In genomic region chr12:84617663-84618062, GRCm38 (mm10) we compare ENCODE assay signal across 9 mouse cellular contexts. TPM values are rescaled to one million over a fixed set of nuclear protein-coding genes. Genes with fewer than 3 reads are reported as not detected.
A peak's percentile ranks its signal among the peaks of the same experiment; 100 is the strongest.
DNase-seq lines count a peak whose midpoint lies in the region; ATAC-seq and TF ChIP-seq lines count a peak whose summit lies in the region.
"Had no signal": no experiment of that assay in that cellular context is flagged by ENCODE, and none has a peak within 500 bp of the region (broad histone marks: within the 10 kb centered on the region; RNA-seq: fewer than 3 reads in every experiment).

No protein-coding gene starts in this region.

- peak overlapping the region; percentile 56 for H3K4me2 ChIP-seq in embryonic facial prominence, embryonic 12.5 days (replicated peaks)
- peak overlapping the region; percentile 91 for H3K4me2 ChIP-seq in hindbrain, embryonic 16.5 days (ENCODE audit: low read length)
- peak overlapping the region; percentile 88 for H3K4me2 ChIP-seq in liver, embryonic 15.5 days

- peak overlapping the region; percentile 75 for H3K4me3 ChIP-seq in embryonic facial prominence, embryonic 12.5 days
- peak overlapping the region; percentile 92 for H3K4me3 ChIP-seq in hindbrain, embryonic 16.5 days (ENCODE audit: low read length)
- H3K4me3 ChIP-seq in liver, embryonic 15.5 days (replicated peaks): peak overlapping the region; percentile 66
- H3K4me3 ChIP-seq in small intestine, adult 2 months (ENCODE audit: low read depth, low read length): peak overlapping the region; percentile 68

- H3K36me3 ChIP-seq in embryonic facial prominence, embryonic 12.5 days: no peaks in the 10 kb centered on the region
- no peaks in the 10 kb centered on the region for H3K36me3 ChIP-seq in hindbrain, embryonic 16.5 days (ENCODE audit: control insufficient read depth, insufficient read depth, low read length)
- H3K36me3 ChIP-seq in liver, embryonic 15.5 days (replicated peaks): no peaks in the 10 kb centered on the region
- peaks cover 1% of the 10 kb centered on the region; the same call in 1 of the 2 replicates for H3K36me3 ChIP-seq in small intestine, adult 2 months (ENCODE audit: control insufficient read depth, insufficient read depth, low read length)

- TF ChIP-seq CTCF in small intestine, adult 2 months (IDR thresholded peaks at IDR 0.05; ENCODE audit: extremely low read depth, insufficient read length, insufficient replicate concordance, low read depth, low read length): no peak

- H3K27me3 ChIP-seq in embryonic facial prominence, embryonic 12.5 days: peaks cover 3% of the 10 kb centered on the region; the same call in 1 of the 2 replicates
- H3K27me3 ChIP-seq in hindbrain, embryonic 16.5 days (replicated peaks; ENCODE audit: control insufficient read depth, insufficient read depth, low read length): no peaks in the 10 kb centered on the region
- H3K27me3 ChIP-seq in liver, embryonic 15.5 days: no peaks in the 10 kb centered on the region; the same call in 1 of the 2 replicates
- no peaks in the 10 kb centered on the region for H3K27me3 ChIP-seq in small intestine, adult 2 months (ENCODE audit: control insufficient read depth, insufficient read depth, low read length)

- 0 out of 2 replicates have a peak, but pooled peaks have one; percentile 70 for ATAC-seq in embryonic facial prominence, embryonic 12.5 days (ENCODE audit: insufficient number of reproducible peaks, insufficient read depth, low FRiP score, low TSS enrichment)
- peak; percentile 50 for ATAC-seq in hindbrain, embryonic 16.5 days
- ATAC-seq in liver, embryonic 15.5 days (ENCODE audit: insufficient read depth): peak; percentile 61

- no peaks in the 10 kb centered on the region for H3K9me3 ChIP-seq in embryonic facial prominence, embryonic 12.5 days
- H3K9me3 ChIP-seq in hindbrain, embryonic 16.5 days (ENCODE audit: control insufficient read depth, low read length): no peaks in the 10 kb centered on the region
- no peaks in the 10 kb centered on the region for H3K9me3 ChIP-seq in liver, embryonic 15.5 days (replicated peaks)

- H3K27ac ChIP-seq in embryonic facial prominence, embryonic 12.5 days: no peak overlapping the region
- H3K27ac ChIP-seq in hindbrain, embryonic 16.5 days (ENCODE audit: low read depth, low read length): no peak overlapping the region
- H3K27ac ChIP-seq in liver, embryonic 15.5 days (replicated peaks): no peak overlapping the region
- H3K27ac ChIP-seq in small intestine, adult 2 months (ENCODE audit: insufficient read depth, low read depth, low read length): no peak overlapping the region

- DNase-seq in thymus, postnatal 14 days: peak; percentile 29
- DNase-seq in thymus, adult 18-20 months: no peak
- no peak for DNase-seq in cerebellum, adult 9-10 months
- DNase-seq in cerebellum, adult 11-12 months: no peak

- no peaks in the 10 kb centered on the region for H3K4me1 ChIP-seq in embryonic facial prominence, embryonic 12.5 days
- peaks cover 2% of the 10 kb centered on the region; the same call in 1 of the 2 replicates for H3K4me1 ChIP-seq in hindbrain, embryonic 16.5 days (ENCODE audit: control insufficient read depth, insufficient read depth, low read depth, low read length)
- H3K4me1 ChIP-seq in liver, embryonic 15.5 days (replicated peaks): peaks cover 11% of the 10 kb centered on the region
- peaks cover 12% of the 10 kb centered on the region; the same call in 1 of the 2 replicates for H3K4me1 ChIP-seq in small intestine, adult 2 months (ENCODE audit: control insufficient read depth, insufficient read depth, insufficient read length, low read length)

- peak overlapping the region; percentile 48 for H3K9ac ChIP-seq in embryonic facial prominence, embryonic 12.5 days
- H3K9ac ChIP-seq in hindbrain, embryonic 16.5 days (ENCODE audit: low read depth, low read length): peak overlapping the region; percentile 54
- peak overlapping the region; percentile 66 for H3K9ac ChIP-seq in liver, embryonic 15.5 days

- 6% methylated on average over 10 of the region's 10 CpGs for WGBS in embryonic facial prominence, embryonic 12.5 days
- 4% methylated on average over 10 of the region's 10 CpGs for WGBS in hindbrain, embryonic 16.5 days
- WGBS in liver, embryonic 15.5 days (ENCODE audit: insufficient replicate concordance): 7% methylated on average over 10 of the region's 10 CpGs
- 2% methylated on average over 10 of the region's 10 CpGs for WGBS in small intestine, adult 2 months

- no peak for TF ChIP-seq POLR2A in small intestine, adult 2 months (IDR thresholded peaks at IDR 0.05; ENCODE audit: low read depth, low read length)

RNA-seq across cellular contexts. Expression of gene Abcd4, which starts 0.5 kb away (rescaled TPM):
- polyA plus RNA-seq in embryonic facial prominence, embryonic 12.5 days (2016; fragmentation: Nextera tagmentation; extraction: Ambion mirVana): 15.8 and 16.0 TPM in 2 replicates
- 13.6 and 14.5 TPM in 2 replicates for polyA plus RNA-seq in hindbrain, embryonic 16.5 days (2015; fragmentation: Nextera tagmentation; extraction: Ambion mirVana)
- 3.7 and 3.9 TPM in 2 replicates for polyA plus RNA-seq in liver, embryonic 15.5 days (2015; fragmentation: Nextera tagmentation; extraction: Ambion mirVana)
- 9.5 and 30.6 TPM in 2 replicates for polyA plus RNA-seq in small intestine, adult 2 months (2012; rRNA removed)

RNA-seq across cellular contexts. Expression of gene Vrtn, which starts 23.2 kb away (rescaled TPM):
- polyA plus RNA-seq in embryonic facial prominence, embryonic 12.5 days (2016; fragmentation: Nextera tagmentation; extraction: Ambion mirVana): not detected in 2 replicates
- 0.11 TPM in 1 of 2 replicates, not detected in the other for polyA plus RNA-seq in hindbrain, embryonic 16.5 days (2015; fragmentation: Nextera tagmentation; extraction: Ambion mirVana)
- not detected in 2 replicates for polyA plus RNA-seq in liver, embryonic 15.5 days (2015; fragmentation: Nextera tagmentation; extraction: Ambion mirVana)
- not detected in 2 replicates for polyA plus RNA-seq in small intestine, adult 2 months (2012; rRNA removed)
- polyA plus RNA-seq: frontal cortex, adult 2 months had no signal

RNA-seq across cellular contexts. Expression of gene Vsx2, which starts 48.1 kb away (rescaled TPM):
- 6.6 and 8.4 TPM in 2 replicates for polyA plus RNA-seq in embryonic facial prominence, embryonic 12.5 days (2016; fragmentation: Nextera tagmentation; extraction: Ambion mirVana)
- 3.0 and 3.7 TPM in 2 replicates for polyA plus RNA-seq in hindbrain, embryonic 16.5 days (2015; fragmentation: Nextera tagmentation; extraction: Ambion mirVana)
- not detected in 2 replicates for polyA plus RNA-seq in liver, embryonic 15.5 days (2015; fragmentation: Nextera tagmentation; extraction: Ambion mirVana)
- not detected in 2 replicates for polyA plus RNA-seq in small intestine, adult 2 months (2012; rRNA removed)
